Mouse (Mus musculus) common myeloid progenitor, adult 5-6 weeks (primary cell): ENCODE measurements around the gene Krtap19-5. TPM values are rescaled to one million over a fixed set of nuclear protein-coding genes. Genes with fewer than 3 reads are reported as not detected.

Experiments used
- ATAC-seq: replicated peaks from 2 replicates; pipeline ENCODE4 v1.8.0; 2016; ENCODE audit warnings: low read depth, mild to moderate bottlenecking, moderate TSS enrichment, inconsistent platforms; ENCODE audit not compliant: poor library complexity, severe bottlenecking
- total RNA-seq: library from RNA; stranded (forward); fragments of 200-1000, 187-1606 nt; gene quantifications from 2 replicates; pipeline ENCODE4 v1.2.3, GENCODE M21; 2017

Krtap19-5 gene
- not detected in 2 replicates for total RNA-seq

DNA sequence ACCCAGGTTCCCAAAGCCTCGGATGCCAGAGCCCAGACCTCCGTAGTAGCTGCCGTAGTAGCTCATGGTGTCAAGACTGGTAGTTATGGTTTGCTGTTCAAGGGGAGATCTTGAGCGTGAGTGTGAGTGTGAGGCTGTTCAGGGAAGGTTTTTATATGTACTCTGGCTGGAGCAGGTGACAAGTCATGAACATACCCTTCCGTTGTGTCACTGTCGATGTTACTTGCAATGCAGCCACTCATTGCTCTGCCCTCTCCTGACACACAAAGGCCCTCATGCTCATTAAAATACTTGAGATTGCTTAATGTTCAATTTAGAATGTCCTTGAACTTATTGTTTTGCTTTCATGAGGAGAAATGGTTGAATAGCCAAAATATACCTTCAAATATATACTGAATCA is at the start of gene Krtap19-5:
TSS of gene Krtap19-5 (minus strand) at position 101 of the 400 bp plus-strand sequence.
- no peak for ATAC-seq

DNA sequence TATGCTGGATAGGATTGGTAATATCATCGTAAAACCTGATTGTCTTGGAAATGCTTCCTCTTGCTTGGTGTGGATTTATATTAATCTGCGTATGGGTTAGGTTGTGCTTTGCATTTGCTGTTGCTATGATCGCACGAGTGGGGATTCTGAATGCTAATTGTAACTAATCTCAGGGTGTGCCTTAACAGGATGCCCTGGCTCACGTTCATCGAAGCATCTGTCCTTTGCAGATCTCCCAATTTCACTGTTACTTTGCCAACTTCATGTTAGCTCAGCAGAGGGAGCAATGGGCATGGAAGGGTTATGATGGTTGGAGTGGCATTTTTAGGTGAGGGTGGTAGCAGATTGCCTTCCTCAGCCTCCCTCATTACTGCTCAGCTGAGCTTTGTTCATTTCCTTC is 44.8 kb upstream of the Krtap19-5 start:
- ATAC-seq: no peak

- ATAC-seq: no peak
These were observed 42.0 kb upstream of the Krtap19-5 start for GRCm38 (mm10) chr16:88938252-88938651.

DNA sequence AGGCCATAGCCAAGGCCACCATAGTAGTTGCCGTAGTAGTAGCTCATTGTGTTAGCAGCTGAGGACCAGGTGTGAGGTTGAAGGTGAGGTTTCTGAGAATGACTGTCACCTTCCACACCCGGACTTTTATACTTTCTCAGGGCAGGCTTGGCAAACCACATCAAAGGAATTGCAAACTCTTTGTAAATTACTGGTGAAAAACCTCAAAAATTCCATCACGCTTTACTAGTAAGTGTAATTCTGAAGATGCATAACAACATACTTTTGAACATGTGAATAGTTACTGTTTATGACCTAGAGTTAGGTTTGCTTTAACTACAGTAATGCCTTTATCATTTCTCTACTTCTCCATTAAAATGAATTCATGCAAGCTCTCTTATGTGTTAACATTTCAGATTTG is 35.9 kb upstream of the Krtap19-5 start, which contains the start of gene Krtap19-9b:
TSS of gene Krtap19-9b (minus strand) at position 101 of the 400 bp plus-strand sequence.
- no peak for ATAC-seq

DNA sequence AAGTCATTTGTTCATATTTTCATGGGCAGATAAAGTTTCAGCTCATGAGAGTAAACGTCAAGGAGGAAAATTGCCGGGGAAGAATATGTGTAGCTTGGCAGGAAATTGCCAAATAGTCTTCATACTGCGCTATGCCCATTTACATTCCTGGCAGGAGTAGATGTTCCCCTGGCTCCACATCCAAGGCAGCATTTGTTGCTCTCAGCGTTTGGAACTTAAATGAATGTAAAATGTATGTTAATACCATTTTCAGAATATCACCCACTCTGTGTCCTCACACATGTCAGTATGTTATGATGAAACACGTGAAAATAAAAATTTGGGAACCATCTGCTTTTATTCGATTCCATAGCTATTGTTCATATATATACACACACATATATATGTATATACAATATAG is 9.4 kb downstream of the Krtap19-5 start:
- ATAC-seq: no peak

DNA sequence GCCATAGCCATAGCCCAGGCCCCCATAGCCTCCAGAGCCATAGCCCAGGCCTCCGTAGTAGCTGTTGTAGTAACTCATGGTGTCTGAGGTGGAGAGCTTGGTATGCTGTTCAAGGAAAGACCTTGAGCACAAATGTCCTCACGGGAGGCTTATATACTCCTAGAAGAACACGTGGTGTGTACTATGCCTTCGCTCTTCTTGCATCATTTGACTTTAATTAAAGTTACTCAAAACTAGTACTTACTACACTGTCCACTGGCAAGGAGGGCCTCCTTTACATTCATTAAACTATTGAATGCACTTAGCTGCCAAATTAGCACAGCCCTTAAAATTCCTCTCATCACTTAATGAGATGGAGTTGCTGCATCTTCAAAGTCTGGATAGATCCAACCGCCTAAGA is 11.3 kb downstream of the Krtap19-5 start, which contains the start of gene Krtap19-4:
TSS of gene Krtap19-4 (minus strand) at position 101 of the 400 bp plus-strand sequence.
- ATAC-seq: no peak

GRCm38 (mm10) chr16:88877938-88878337 is 18.3 kb downstream of the Krtap19-5 start, which contains the start of gene Krtap19-3:
Gene Krtap19-3, minus strand, starts transcription at chr16:88878038.
- ATAC-seq: no peak

DNA sequence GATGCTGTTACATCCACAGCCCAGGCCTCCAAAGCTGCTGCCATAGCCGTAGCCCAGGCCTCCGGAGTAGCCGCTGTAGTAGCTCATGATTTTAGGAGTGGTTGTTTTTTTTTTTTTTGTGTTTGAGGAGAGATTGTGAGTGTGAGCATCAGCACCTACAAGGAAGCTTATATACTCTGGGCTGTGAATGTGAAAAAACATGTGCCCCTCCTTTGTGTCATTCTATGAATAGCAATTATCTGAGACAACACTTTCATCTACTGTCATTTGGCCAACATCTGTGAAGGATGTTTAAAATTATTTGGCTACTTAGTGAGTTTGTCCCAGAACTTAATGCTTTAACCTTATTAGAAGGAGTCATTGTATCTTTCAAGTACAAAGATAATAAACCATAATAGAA is 22.1 kb downstream of the Krtap19-5 start, which contains the start of gene Krtap19-2:
TSS of gene Krtap19-2 (minus strand) at position 101 of the 400 bp plus-strand sequence.
- no peak for ATAC-seq

DNA sequence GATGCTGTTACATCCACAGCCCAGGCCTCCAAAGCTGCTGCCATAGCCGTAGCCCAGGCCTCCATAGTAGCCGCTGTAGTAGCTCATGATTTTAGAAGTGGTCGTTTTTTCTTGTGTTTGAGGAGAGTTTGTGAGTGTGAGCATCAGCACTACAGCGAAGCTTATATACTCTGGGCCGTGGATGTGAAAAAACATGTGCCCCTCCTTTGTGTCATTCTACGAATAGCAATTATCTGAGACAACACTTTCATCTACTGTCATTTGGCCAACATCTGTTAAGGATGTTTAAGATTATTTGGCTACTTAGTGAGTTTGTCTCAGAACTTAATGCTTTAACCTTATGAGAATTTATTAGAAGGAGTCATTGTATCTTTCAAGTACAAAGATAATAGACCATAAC is 26.9 kb downstream of the Krtap19-5 start, which contains the start of gene Krtap19-1:
TSS of gene Krtap19-1 (minus strand) at position 101 of the 400 bp plus-strand sequence.
- ATAC-seq: no peak

DNA sequence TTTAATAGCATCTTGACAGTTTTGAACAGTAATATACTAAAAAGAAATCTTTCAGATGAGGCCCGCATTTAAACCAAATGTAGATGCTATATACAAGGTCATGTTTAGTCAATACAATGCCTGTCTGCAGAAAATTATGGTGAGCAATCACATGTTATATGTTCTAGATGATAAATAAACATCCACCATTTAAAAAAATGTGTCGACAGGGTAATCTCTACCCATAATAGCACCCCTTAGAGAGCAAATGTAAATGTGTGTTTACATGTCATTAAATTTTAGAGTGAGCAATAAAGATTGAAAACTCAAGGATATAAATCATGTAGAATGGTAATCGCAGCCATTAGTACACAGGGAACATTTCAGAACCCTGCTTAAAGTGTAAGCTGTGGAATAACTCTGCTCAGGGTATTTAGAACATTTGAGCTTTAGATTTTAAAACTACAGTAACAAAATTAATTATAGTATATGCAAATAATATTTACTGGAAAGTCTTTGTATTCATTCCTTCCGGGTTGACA is 31.3 kb downstream of the Krtap19-5 start:
- ATAC-seq: no peak

- peak; percentile 68; the same call in 1 of the 2 replicates for ATAC-seq
These were observed 44.8 kb downstream of the Krtap19-5 start for GRCm38 (mm10) chr16:88851450-88851849.

DNA sequence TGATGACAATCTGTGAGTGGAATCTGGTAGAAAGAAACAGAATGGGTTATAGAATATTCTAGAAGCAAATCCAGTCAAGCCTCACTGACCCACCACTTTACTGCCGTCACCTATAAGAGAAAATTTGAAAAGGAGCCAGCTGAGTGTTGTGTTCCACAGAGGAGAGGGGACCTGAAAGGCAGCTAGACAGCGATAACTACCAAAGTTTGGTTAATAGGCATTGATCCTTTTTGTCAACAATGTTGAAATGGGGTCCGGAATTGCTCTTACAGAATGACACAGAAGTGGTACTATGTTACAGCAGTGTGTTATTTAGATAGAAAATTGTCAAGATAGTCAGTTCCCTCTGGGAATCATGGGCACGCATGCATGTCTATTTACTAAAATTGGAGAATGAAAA is 47.7 kb downstream of the Krtap19-5 start:
- no peak for ATAC-seq

GRCm38 (mm10) chr16:88847363-88847762 is 48.9 kb downstream of the Krtap19-5 start:
- no peak for ATAC-seq

Other genes with a start within 250 kb of the Krtap19-5 start
- not detected in 2 replicates for gene Krtap26-1, start 248.7 kb downstream of the Krtap19-5 start, total RNA-seq
- not detected in 2 replicates for gene Krtap27-1, start 224.8 kb downstream of the Krtap19-5 start, total RNA-seq
- not detected in 2 replicates for gene 2310061N02Rik, start 188.5 kb downstream of the Krtap19-5 start, total RNA-seq
- not detected in 2 replicates for gene Krtap13-1, start 167.6 kb downstream of the Krtap19-5 start, total RNA-seq
- gene Krtap13, start 144.8 kb downstream of the Krtap19-5 start, total RNA-seq: not detected in 2 replicates
- gene 2310034C09Rik, start 137.6 kb downstream of the Krtap19-5 start, total RNA-seq: not detected in 2 replicates
- gene 2310057N15Rik, start 122.3 kb downstream of the Krtap19-5 start, total RNA-seq: not detected in 2 replicates
- not detected in 2 replicates for gene Gm5965, start 118.6 kb downstream of the Krtap19-5 start, total RNA-seq
- not detected in 2 replicates for gene Gm20741, start 84.2 kb downstream of the Krtap19-5 start, total RNA-seq
- gene Krtap15, start 76.2 kb downstream of the Krtap19-5 start, total RNA-seq: not detected in 2 replicates
- gene Krtap14, start 70.3 kb downstream of the Krtap19-5 start, total RNA-seq: not detected in 2 replicates
- gene Krtap19-1, start 27.0 kb downstream of the Krtap19-5 start, total RNA-seq: not detected in 2 replicates
- gene Krtap19-2, start 22.2 kb downstream of the Krtap19-5 start, total RNA-seq: not detected in 2 replicates
- gene Krtap19-3, start 18.4 kb downstream of the Krtap19-5 start, total RNA-seq: not detected in 2 replicates
- not detected in 2 replicates for gene Krtap19-4, start 11.4 kb downstream of the Krtap19-5 start, total RNA-seq
- gene Krtap19-9b, start 35.8 kb upstream of the Krtap19-5 start, total RNA-seq: not detected in 2 replicates
- gene Krtap16-3, start 66.4 kb upstream of the Krtap19-5 start, total RNA-seq: not detected in 2 replicates
- gene Krtap22-2, start 114.3 kb upstream of the Krtap19-5 start, total RNA-seq: not detected in 2 replicates
- gene Gm10229, start 118.8 kb upstream of the Krtap19-5 start, total RNA-seq: not detected in 2 replicates
- not detected in 2 replicates for gene Krtap6-1, start 135.2 kb upstream of the Krtap19-5 start, total RNA-seq
- not detected in 2 replicates for gene Gm10228, start 145.0 kb upstream of the Krtap19-5 start, total RNA-seq
- gene Krtap6-5, start 151.4 kb upstream of the Krtap19-5 start, total RNA-seq: not detected in 2 replicates
- gene 1110025L11Rik, start 167.5 kb upstream of the Krtap19-5 start, total RNA-seq: not detected in 2 replicates
- not detected in 2 replicates for gene Krtap6-3, start 187.6 kb upstream of the Krtap19-5 start, total RNA-seq
- not detected in 2 replicates for gene Gm6358, start 244.4 kb upstream of the Krtap19-5 start, total RNA-seq